Comparison of ENCODE assay signal across 8 mouse cellular contexts in the genomic region with DNA sequence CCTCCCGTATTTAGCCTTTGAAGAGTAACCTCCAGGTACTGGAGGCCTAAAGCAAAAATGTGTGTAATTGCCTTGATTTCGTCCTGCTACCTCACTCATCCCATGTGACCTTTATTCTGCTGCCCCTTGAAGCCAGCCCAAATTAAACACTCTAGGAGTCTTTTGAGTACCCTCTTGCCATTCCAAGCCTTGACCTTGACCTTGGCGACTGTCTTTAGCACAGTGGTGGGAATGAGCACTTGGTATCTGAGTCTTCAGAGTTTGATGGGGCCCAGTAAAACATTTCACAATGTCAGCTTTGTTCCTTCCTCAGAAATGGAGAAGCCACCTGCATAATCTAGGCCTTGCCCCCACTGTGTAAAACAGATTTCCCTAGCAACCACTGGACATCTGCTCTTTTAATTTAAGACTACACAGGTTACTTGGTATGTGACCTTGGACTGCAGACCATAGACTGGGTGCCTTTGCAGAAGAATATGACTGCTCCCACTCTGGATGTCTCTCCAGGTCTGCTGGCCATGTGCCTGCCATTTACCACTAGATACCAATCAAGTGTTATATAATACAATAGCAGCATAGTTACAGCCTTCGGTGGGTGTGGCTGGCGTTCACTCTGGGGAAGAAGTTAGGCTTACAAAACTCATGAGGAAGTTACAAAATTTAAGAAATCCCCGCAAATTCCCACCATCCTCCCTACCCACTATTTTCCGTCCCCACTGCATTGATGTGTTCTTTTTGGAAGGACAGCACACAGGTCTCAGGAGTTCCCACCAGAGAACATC. TPM values are rescaled to one million over a fixed set of nuclear protein-coding genes. Genes with fewer than 3 reads are reported as not detected.
A peak's percentile ranks its signal among the peaks of the same experiment; 100 is the strongest.
DNase-seq lines count a peak whose midpoint lies in the region; ATAC-seq lines count a peak whose summit lies in the region.

A gene (plus strand): TSS at position 718 of the 782 bp plus-strand sequence.

- peaks cover 49% of the 10 kb centered on the region for H3K36me3 ChIP-seq in forebrain, embryonic 10.5 days (replicated peaks)
- peaks cover 44% of the 10 kb centered on the region for H3K36me3 ChIP-seq in limb, embryonic 13.5 days
- peaks cover 29% of the 10 kb centered on the region for H3K36me3 ChIP-seq in midbrain, embryonic 15.5 days (replicated peaks)

- H3K9me3 ChIP-seq in forebrain, embryonic 10.5 days, result no peaks in the 10 kb centered on the region
- H3K9me3 ChIP-seq in limb, embryonic 13.5 days, result no peaks in the 10 kb centered on the region
- no peaks in the 10 kb centered on the region for H3K9me3 ChIP-seq in midbrain, embryonic 15.5 days

- H3K27me3 ChIP-seq in forebrain, embryonic 10.5 days (ENCODE audit: poor library complexity, severe bottlenecking), result no peaks in the 10 kb centered on the region
- no peaks in the 10 kb centered on the region for H3K27me3 ChIP-seq in limb, embryonic 13.5 days
- H3K27me3 ChIP-seq in midbrain, embryonic 15.5 days (replicated peaks), result no peaks in the 10 kb centered on the region

- intact Hi-C loops in heart, postnatal 14 days (cut with DNase I), result loop anchor here (5.0 kb wide), 1 partner anchor 50 kb away; no protein-coding TSS in a partner anchor

- ATAC-seq in limb, embryonic 13.5 days (ENCODE audit: low FRiP score, low read depth), result no peak
- no peak for ATAC-seq in midbrain, embryonic 15.5 days (replicated peaks)

- peak within 1 kb of the TSS; percentile 58 for H3K9ac ChIP-seq in limb, embryonic 13.5 days
- H3K9ac ChIP-seq in midbrain, embryonic 15.5 days, result peak within 1 kb of the TSS; percentile 64; the same call in 1 of the 2 replicates

- peak within 1 kb of the TSS; percentile 86 for H3K4me3 ChIP-seq in forebrain, embryonic 10.5 days
- peak within 1 kb of the TSS; percentile 65 for H3K4me3 ChIP-seq in limb, embryonic 13.5 days
- H3K4me3 ChIP-seq in midbrain, embryonic 15.5 days, result peak within 1 kb of the TSS; percentile 73

- peak within 1 kb of the TSS; percentile 66 for H3K4me2 ChIP-seq in limb, embryonic 13.5 days (replicated peaks)
- H3K4me2 ChIP-seq in midbrain, embryonic 15.5 days, result peak within 1 kb of the TSS; percentile 83

- DNase-seq in layer of hippocampus, adult 18-20 months (ENCODE audit: low spot score in 2 of 2), result no peak
- DNase-seq in layer of hippocampus, adult 11-12 months (ENCODE audit: low spot score), result no peak
- DNase-seq in adipocyte (ENCODE audit: low spot score), result peak; percentile 69
- no peak for DNase-seq in forebrain, embryonic 10.5 days (ENCODE audit: extremely low spot score, low spot score)
- DNase-seq in heart, postnatal 14 days, result peak; percentile 34 to 38
- DNase-seq in right cerebral cortex, adult 2 months (ENCODE audit: low spot score in 2 of 2), result no peak

- H3K27ac ChIP-seq in forebrain, embryonic 10.5 days, result peak within 1 kb of the TSS; percentile 92
- peak within 1 kb of the TSS; percentile 88 for H3K27ac ChIP-seq in limb, embryonic 13.5 days
- peak within 1 kb of the TSS; percentile 89 for H3K27ac ChIP-seq in midbrain, embryonic 15.5 days

- H3K4me1 ChIP-seq in forebrain, embryonic 10.5 days, result peaks cover 49% of the 10 kb centered on the region
- H3K4me1 ChIP-seq in limb, embryonic 13.5 days, result peaks cover 48% of the 10 kb centered on the region
- H3K4me1 ChIP-seq in midbrain, embryonic 15.5 days, result peaks cover 29% of the 10 kb centered on the region

- 78% methylated on average over 7 of the region's 7 CpGs for WGBS in forebrain, embryonic 10.5 days
- WGBS in limb, embryonic 13.5 days, result 65% methylated on average over 7 of the region's 7 CpGs
- WGBS in midbrain, embryonic 15.5 days, result 77% methylated on average over 7 of the region's 7 CpGs

RNA-seq across cellular contexts. Expression of the gene that starts here (rescaled TPM):
- 10 to 100 TPM; 65.4 to 69.2 TPM for total RNA-seq in layer of hippocampus, adult 18-20 months (2021)
- polyA plus RNA-seq in forebrain, embryonic 10.5 days (2016; fragmentation: Nextera tagmentation; extraction: Ambion mirVana), result 118 and 122 TPM in 2 replicates
- 10 to 100 TPM; 36.6 to 36.7 TPM for total RNA-seq in heart, postnatal 14 days (2021)
- 88.4 and 96.1 TPM in 2 replicates for polyA plus RNA-seq in limb, embryonic 13.5 days (2015; fragmentation: Nextera tagmentation; extraction: Ambion mirVana)
- 82.9 and 88.7 TPM in 2 replicates for polyA plus RNA-seq in midbrain, embryonic 15.5 days (2015; fragmentation: Nextera tagmentation; extraction: Ambion mirVana)

Comparison
In these comparisons a context has a peak if more than half of its experiments do, and no peak if none do; other contexts are left out.
1. DNase-seq: peak in adipocyte (single experiment) and heart, postnatal 14 days (2 of 2); none in layer of hippocampus, adult 18-20 months (0 of 2), layer of hippocampus, adult 11-12 months (single experiment), forebrain, embryonic 10.5 days (single experiment) and right cerebral cortex, adult 2 months (0 of 2).
2. Peak in every context shown above with its lines, with median percentiles within 50 percentile points of each other: H3K27ac ChIP-seq and H3K4me3 ChIP-seq.